Mouse (Mus musculus): ENCODE measurements at regions not wholly inside any gene's neighbourhood (a gene's known extent, or its start where the extent isn't known, plus 50 kb on each side); places are given as distances from the start of the nearest gene placed in this dataset.

DNA sequence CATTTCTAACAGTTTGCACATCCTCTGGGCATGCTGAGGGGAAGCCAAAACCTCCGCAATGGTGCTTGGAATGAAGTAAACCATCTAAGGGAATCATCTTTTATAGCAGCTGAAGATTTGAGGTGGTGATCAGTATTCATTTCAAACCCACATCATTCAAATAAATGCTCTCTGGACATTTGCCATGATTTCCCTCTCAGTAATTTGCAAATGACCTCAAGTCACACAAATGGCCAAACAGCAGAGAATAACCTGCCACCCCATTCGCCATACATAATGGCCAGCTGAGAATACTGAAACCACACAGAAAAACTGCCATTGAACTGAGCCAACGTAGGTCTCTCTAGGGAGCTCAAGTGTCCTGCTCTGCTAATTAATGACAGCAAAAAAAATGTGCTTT, 230.3 kb upstream of the Runx1 start:
- no peak for TF ChIP-seq CTCF (conservative IDR thresholded peaks at IDR 0.05; ENCODE audit: insufficient read depth, insufficient read length, low read depth, low read length)
- no peak for TF ChIP-seq POLR2A (IDR thresholded peaks at IDR 0.05; ENCODE audit: low read depth, low read length)

All from kidney, adult 2 months (tissue).